In the genomic region with DNA sequence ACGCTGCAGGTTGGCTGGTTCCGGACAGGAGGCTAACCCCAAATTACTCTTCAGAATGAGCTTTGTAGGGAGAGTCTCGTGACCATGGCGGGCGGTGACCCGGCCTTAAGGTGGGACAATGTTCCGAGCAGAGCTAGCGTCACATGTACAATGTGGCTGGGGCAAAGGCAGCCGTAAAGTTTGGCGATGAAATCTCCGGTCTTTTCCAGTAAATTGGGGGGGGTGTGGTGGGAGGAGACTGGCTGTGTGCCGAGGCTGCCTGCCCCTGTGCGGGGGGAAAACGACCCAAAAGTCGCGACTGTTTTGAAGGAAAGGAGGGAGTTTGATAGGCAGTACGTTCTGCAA, we compare ENCODE assay signal across 8 mouse cellular contexts. TPM values are rescaled to one million over a fixed set of nuclear protein-coding genes. Genes with fewer than 3 reads are reported as not detected.
DNase-seq lines count a peak whose midpoint lies in the region; ATAC-seq and TF ChIP-seq lines count a peak whose summit lies in the region.

No protein-coding gene starts in this region.

- H3K36me3 ChIP-seq in kidney, adult 2 months (ENCODE audit: control insufficient read depth, insufficient read depth, low read length) = no peaks in the 10 kb centered on the region
- H3K36me3 ChIP-seq in hindbrain, embryonic 10.5 days = peaks cover 28% of the 10 kb centered on the region
- peaks cover 32% of the 10 kb centered on the region for H3K36me3 ChIP-seq in midbrain, embryonic 10.5 days

- H3K27me3 ChIP-seq in kidney, adult 2 months (replicated peaks; ENCODE audit: control insufficient read depth, insufficient read depth, low read length) = no peaks in the 10 kb centered on the region
- H3K27me3 ChIP-seq in hindbrain, embryonic 10.5 days (ENCODE audit: insufficient read depth, poor library complexity, severe bottlenecking) = no peaks in the 10 kb centered on the region
- no peaks in the 10 kb centered on the region for H3K27me3 ChIP-seq in midbrain, embryonic 10.5 days (ENCODE audit: low read depth, poor library complexity, severe bottlenecking)

- peaks cover 3% of the 10 kb centered on the region; the same call in 1 of the 2 replicates for H3K4me1 ChIP-seq in kidney, adult 2 months (ENCODE audit: control insufficient read depth, insufficient read depth, low read length)
- peaks cover 8% of the 10 kb centered on the region for H3K4me1 ChIP-seq in bone marrow macrophage, adult 2 months (ENCODE audit: control insufficient read depth, insufficient read depth, low read length)
- peaks cover 12% of the 10 kb centered on the region for H3K4me1 ChIP-seq in hindbrain, embryonic 10.5 days (replicated peaks)
- peaks cover 31% of the 10 kb centered on the region for H3K4me1 ChIP-seq in midbrain, embryonic 10.5 days

- 0 out of 2 replicates have a peak, but pooled peaks cover 3% of the 10 kb centered on the region for H3K9me3 ChIP-seq in hindbrain, embryonic 10.5 days
- no peaks in the 10 kb centered on the region for H3K9me3 ChIP-seq in midbrain, embryonic 10.5 days (replicated peaks)

- no peak; the same call in 1 of the 2 replicates for ATAC-seq in megakaryocyte progenitor cell, adult 5-6 weeks (replicated peaks; ENCODE audit: poor library complexity)

- DNase-seq in kidney, adult 2 months = no peak
- DNase-seq in kidney, postnatal 14 days = no peak
- DNase-seq in hindbrain, embryonic 10.5 days (ENCODE audit: low spot score) = no peak
- no peak for DNase-seq in midbrain, embryonic 10.5 days (ENCODE audit: low spot score)
- no peak for DNase-seq in spleen, adult 18-20 months
- DNase-seq in layer of hippocampus, adult 8-10 months (ENCODE audit: low spot score in 2 of 2) = no peak

- peak overlapping the region; percentile 76 for H3K4me3 ChIP-seq in kidney, adult 2 months (ENCODE audit: insufficient read depth, low read depth, low read length)
- peak overlapping the region; percentile 67 for H3K4me3 ChIP-seq in bone marrow macrophage, adult 2 months (ENCODE audit: insufficient read depth, low read length)
- H3K4me3 ChIP-seq in hindbrain, embryonic 10.5 days = peak overlapping the region; percentile 85
- peak overlapping the region; percentile 86 for H3K4me3 ChIP-seq in midbrain, embryonic 10.5 days

- TF ChIP-seq CTCF in kidney, adult 2 months (conservative IDR thresholded peaks at IDR 0.05; ENCODE audit: insufficient read depth, insufficient read length, low read depth, low read length) = no peak
- TF ChIP-seq CTCF in bone marrow macrophage, adult 2 months (IDR thresholded peaks at IDR 0.05; ENCODE audit: low read depth, low read length) = no peak

- H3K27ac ChIP-seq in kidney, adult 2 months (ENCODE audit: insufficient read depth, low read depth, low read length) = peak overlapping the region; percentile 61; the same call in 1 of the 2 replicates
- H3K27ac ChIP-seq in bone marrow macrophage, adult 2 months (ENCODE audit: insufficient read depth, low read depth, low read length) = peak overlapping the region; percentile 19
- H3K27ac ChIP-seq in hindbrain, embryonic 10.5 days = peak overlapping the region; percentile 84
- H3K27ac ChIP-seq in midbrain, embryonic 10.5 days (replicated peaks) = peak overlapping the region; percentile 86

- under 1% methylated on average over 17 of the region's 17 CpGs for WGBS in kidney, adult 2 months
- under 1% methylated on average over 17 of the region's 17 CpGs for WGBS in hindbrain, embryonic 10.5 days
- WGBS in midbrain, embryonic 10.5 days = under 1% methylated on average over 17 of the region's 17 CpGs

- no peak for TF ChIP-seq POLR2A in kidney, adult 2 months (IDR thresholded peaks at IDR 0.05; ENCODE audit: low read depth, low read length)
- TF ChIP-seq POLR2A in bone marrow macrophage, adult 2 months (IDR thresholded peaks at IDR 0.05; ENCODE audit: borderline replicate concordance, low read depth, low read length) = no peak

RNA-seq across cellular contexts. Expression of a gene that starts 0.5 kb away (rescaled TPM):
- polyA plus RNA-seq in kidney, adult 2 months (2012; rRNA removed) = 15.0 and 15.5 TPM in 2 replicates
- 38.3 and 44.2 TPM in 2 replicates for polyA plus RNA-seq in bone marrow macrophage, adult 2 months (2012; ENCODE audit: insufficient read depth, insufficient read length, missing spikeins)
- 73.5 and 85.9 TPM in 2 replicates for polyA plus RNA-seq in hindbrain, embryonic 10.5 days (2016; fragmentation: Nextera tagmentation; extraction: Ambion mirVana)
- 89.3 and 91.6 TPM in 2 replicates for polyA plus RNA-seq in midbrain, embryonic 10.5 days (2016; fragmentation: Nextera tagmentation; extraction: Ambion mirVana)
- 57.0 and 72.1 TPM in 2 replicates for total RNA-seq in megakaryocyte progenitor cell, adult 5-6 weeks (2015)
- total RNA-seq in megakaryocyte progenitor cell, adult 5-6 weeks (2017) = 58.4 and 63.3 TPM in 2 replicates
- total RNA-seq in layer of hippocampus, adult 8-10 months (2022) = 10 to 100 TPM; 32.5 to 39.5 (median 34.1) TPM

RNA-seq across cellular contexts. Expression of a gene that starts 21.3 kb away (rescaled TPM):
- polyA plus RNA-seq in kidney, adult 2 months (2012; rRNA removed) = 0.05 and 5.2 TPM in 2 replicates
- not detected in 2 replicates for polyA plus RNA-seq in bone marrow macrophage, adult 2 months (2012; ENCODE audit: insufficient read depth, insufficient read length, missing spikeins)
- polyA plus RNA-seq in hindbrain, embryonic 10.5 days (2016; fragmentation: Nextera tagmentation; extraction: Ambion mirVana) = 0.16 and 4.6 TPM in 2 replicates
- polyA plus RNA-seq in midbrain, embryonic 10.5 days (2016; fragmentation: Nextera tagmentation; extraction: Ambion mirVana) = 0.70 and 0.96 TPM in 2 replicates
- total RNA-seq in megakaryocyte progenitor cell, adult 5-6 weeks (2015) = not detected in 2 replicates
- total RNA-seq in megakaryocyte progenitor cell, adult 5-6 weeks (2017) = not detected in 2 replicates
- 1 to 10 TPM; 6.0 to 10.0 (median 7.8) TPM for total RNA-seq in layer of hippocampus, adult 8-10 months (2022)

RNA-seq across cellular contexts. Expression of a gene that starts 39.0 kb away (rescaled TPM):
- not detected in 2 replicates for polyA plus RNA-seq in kidney, adult 2 months (2012; rRNA removed)
- polyA plus RNA-seq in bone marrow macrophage, adult 2 months (2012; ENCODE audit: insufficient read depth, insufficient read length, missing spikeins) = not detected in 2 replicates
- polyA plus RNA-seq in hindbrain, embryonic 10.5 days (2016; fragmentation: Nextera tagmentation; extraction: Ambion mirVana) = not detected in 2 replicates
- polyA plus RNA-seq in midbrain, embryonic 10.5 days (2016; fragmentation: Nextera tagmentation; extraction: Ambion mirVana) = not detected in 2 replicates
- total RNA-seq in megakaryocyte progenitor cell, adult 5-6 weeks (2015) = not detected in 2 replicates
- total RNA-seq in megakaryocyte progenitor cell, adult 5-6 weeks (2017) = not detected in 2 replicates
- total RNA-seq in layer of hippocampus, adult 8-10 months (2022) = not detected

RNA-seq across cellular contexts. Expression of a gene that starts 49.0 kb away (rescaled TPM):
- 0.75 and 1.5 TPM in 2 replicates for polyA plus RNA-seq in kidney, adult 2 months (2012; rRNA removed)
- polyA plus RNA-seq in bone marrow macrophage, adult 2 months (2012; ENCODE audit: insufficient read depth, insufficient read length, missing spikeins) = not detected in 2 replicates
- polyA plus RNA-seq in hindbrain, embryonic 10.5 days (2016; fragmentation: Nextera tagmentation; extraction: Ambion mirVana) = 0.63 and 1.9 TPM in 2 replicates
- 0.40 and 0.68 TPM in 2 replicates for polyA plus RNA-seq in midbrain, embryonic 10.5 days (2016; fragmentation: Nextera tagmentation; extraction: Ambion mirVana)
- total RNA-seq in megakaryocyte progenitor cell, adult 5-6 weeks (2015) = not detected in 2 replicates
- total RNA-seq in megakaryocyte progenitor cell, adult 5-6 weeks (2017) = not detected in 2 replicates
- 1 to 10 TPM; 1.7 to 5.4 (median 2.6) TPM for total RNA-seq in layer of hippocampus, adult 8-10 months (2022)

Comparison
In these comparisons a context has a peak if more than half of its experiments do, and no peak if none do; other contexts are left out.
1. H3K27ac ChIP-seq: peak in every context shown above with its lines; median percentile 86 in midbrain, embryonic 10.5 days; 84 in hindbrain, embryonic 10.5 days; 61 in kidney, adult 2 months; 19 in bone marrow macrophage, adult 2 months.